Mouse (Mus musculus) heart, adult 2 months (tissue): ENCODE measurements around the gene Sema5a. TPM values are rescaled to one million over a fixed set of nuclear protein-coding genes. Genes with fewer than 3 reads are reported as not detected.
"Not testable (repeated sequence)": the region's sequence is repeated elsewhere in the genome, so short reads cannot be mapped to it uniquely, and the experiment has no call there.

ENCODE experiments used
- DNase-seq, 2 experiments: peaks; one replicate each; pipeline ENCODE4 v3.0.0; 2021
- H3K27ac ChIP-seq: fragments of 200-600 bp; 2 replicates; pipeline ENCODE4 v1.8.1; 2022
- H3K27me3 ChIP-seq: fragments of 200-500 bp; 2 replicates; pipeline ENCODE4 v1.6.1; 2012; ENCODE audit warnings: mild to moderate bottlenecking, low read length, inconsistent platforms, mixed read lengths; ENCODE audit not compliant: control insufficient read depth, insufficient read depth
- H3K36me3 ChIP-seq: fragments of 200-500 bp; 2 replicates; pipeline ENCODE4 v1.6.1; 2012; ENCODE audit warnings: low read length, inconsistent platforms; ENCODE audit not compliant: control insufficient read depth, insufficient read depth
- H3K4me1 ChIP-seq: fragments of 200-500 bp; 2 replicates; pipeline ENCODE4 v1.6.1; 2011; ENCODE audit warnings: low read length; ENCODE audit not compliant: control insufficient read depth, insufficient read depth
- H3K4me3 ChIP-seq: fragments of 200-600 bp; 2 replicates; pipeline ENCODE4 v1.8.1; 2022
- H3K79me2 ChIP-seq: fragments of 200-500 bp; replicated peaks from 2 replicates; pipeline ENCODE4 v1.6.1; 2012; ENCODE audit warnings: mild to moderate bottlenecking, inconsistent platforms, low read length, moderate library complexity, mixed read lengths; ENCODE audit not compliant: control insufficient read depth, insufficient read depth
- H3K9ac ChIP-seq: fragments of 200-500 bp; 2 replicates; pipeline ENCODE4 v1.6.1; 2012; ENCODE audit warnings: low read depth, mild to moderate bottlenecking, control low read depth, inconsistent platforms, low read length, mixed read lengths
- CTCF ChIP-seq: fragments of 200-600 bp; IDR thresholded peaks from 2 replicates; pipeline ENCODE4 v1.8.1; 2022; ENCODE audit warnings: antibody characterized with exemption, mild to moderate bottlenecking, moderate library complexity
- EP300 ChIP-seq: fragments of 200-500 bp; IDR thresholded peaks from 2 replicates; pipeline ENCODE4 v1.6.1; 2011; ENCODE audit warnings: low read depth, low read length, control low read depth; ENCODE audit not compliant: insufficient read depth
- POLR2A ChIP-seq: fragments of 200-500 bp; IDR thresholded peaks from 2 replicates; pipeline ENCODE4 v1.6.1; 2011; ENCODE audit warnings: mild to moderate bottlenecking, low read depth, low read length, control low read depth; ENCODE audit not compliant: insufficient read depth
- WGBS: fragments of 180-500 bp; shearing (Covaris S2); methylation state at CpG from one replicate; pipeline ENCODE4 v1.1.7; 2018; 5-methylcytosine and 5-hydroxymethylcytosine counted together
- intact Hi-C: fragments of 180-260 bp; cut with DNase I; formaldehyde crosslinking; loops from one replicate; pipeline ENCODE4 v1.15.1; 2025
- polyA plus RNA-seq: library from polyadenylated mRNA; depleted of rRNA; stranded (reverse); fragments of >200 nt; gene quantifications from 2 replicates; pipeline ENCODE4 v1.2.3, GENCODE M21; 2012
- total RNA-seq, 2 experiments: library from RNA; stranded (reverse); gene quantifications; 2 replicates each; pipeline ENCODE4 v1.2.3; 2021

Sema5a gene
- total and polyA plus RNA-seq, 3 experiments: 1.8 to 10.6 (median 7.9) TPM

DNA sequence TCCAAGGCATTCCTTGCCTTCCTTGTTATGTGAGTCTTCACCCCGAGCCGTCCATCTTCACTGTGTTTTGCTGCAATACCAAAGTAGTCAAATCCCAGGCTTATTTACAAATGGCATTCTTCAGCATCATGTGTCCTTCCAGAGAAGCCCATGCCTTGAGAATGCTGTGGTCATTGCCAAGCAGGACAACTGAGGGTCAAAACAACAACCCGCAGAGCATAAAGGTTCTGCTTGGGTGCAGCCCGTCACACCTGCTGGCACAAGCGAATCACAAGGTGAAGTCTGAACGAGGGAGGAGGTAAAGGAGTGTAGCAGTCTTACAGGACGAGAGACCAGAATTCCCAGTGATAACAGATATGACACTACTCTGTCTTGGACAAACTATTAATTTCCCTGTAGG is 21.6 kb upstream of the Sema5a start:
- no peaks in the 10 kb centered on the region for H3K27me3 ChIP-seq
- H3K9ac ChIP-seq: no peak overlapping the region
- no peak for DNase-seq
- H3K4me1 ChIP-seq: no peaks in the 10 kb centered on the region
- intact Hi-C loops: no loop called here
- TF ChIP-seq CTCF (no peak), EP300 (no peak), POLR2A (no peak)
- H3K36me3 ChIP-seq: no peaks in the 10 kb centered on the region
- H3K4me3 ChIP-seq: no peak overlapping the region
- H3K79me2 ChIP-seq: no peaks in the 10 kb centered on the region
- whole genome bisulfite sequencing: 86% methylated on average over 7 of the region's 7 CpGs
- H3K27ac ChIP-seq: no peak overlapping the region

DNA sequence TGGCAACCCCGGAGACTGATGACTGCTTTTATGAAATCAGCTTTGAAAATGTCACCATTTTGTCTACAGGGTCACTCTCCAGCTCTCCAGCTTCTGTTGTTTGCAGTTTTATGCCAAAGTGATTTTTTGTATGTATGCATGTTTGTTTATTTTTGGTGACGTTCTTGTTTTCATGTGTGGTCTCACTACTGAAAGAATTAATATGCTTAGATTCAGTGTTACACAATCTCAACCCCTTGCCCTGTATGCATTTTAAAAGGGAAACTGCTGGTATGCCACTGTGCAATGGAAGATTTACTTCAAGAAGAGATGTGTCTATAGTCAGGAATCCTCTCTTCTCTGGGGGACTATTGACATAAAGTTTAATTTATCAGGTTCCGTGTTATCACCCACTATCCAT is 19.2 kb upstream of the Sema5a start:
- 86% methylated on average over 3 of the region's 3 CpGs for WGBS
- no peak for DNase-seq
- no peaks in the 10 kb centered on the region for H3K27me3 ChIP-seq
- H3K9ac ChIP-seq: no peak overlapping the region
- TF ChIP-seq EP300 (no peak), CTCF (no peak), POLR2A (no peak)
- H3K79me2 ChIP-seq: no peaks in the 10 kb centered on the region
- H3K4me3 ChIP-seq: no peak overlapping the region
- intact Hi-C loops: no loop called here
- H3K36me3 ChIP-seq: no peaks in the 10 kb centered on the region
- no peak overlapping the region for H3K27ac ChIP-seq
- H3K4me1 ChIP-seq: no peaks in the 10 kb centered on the region

DNA sequence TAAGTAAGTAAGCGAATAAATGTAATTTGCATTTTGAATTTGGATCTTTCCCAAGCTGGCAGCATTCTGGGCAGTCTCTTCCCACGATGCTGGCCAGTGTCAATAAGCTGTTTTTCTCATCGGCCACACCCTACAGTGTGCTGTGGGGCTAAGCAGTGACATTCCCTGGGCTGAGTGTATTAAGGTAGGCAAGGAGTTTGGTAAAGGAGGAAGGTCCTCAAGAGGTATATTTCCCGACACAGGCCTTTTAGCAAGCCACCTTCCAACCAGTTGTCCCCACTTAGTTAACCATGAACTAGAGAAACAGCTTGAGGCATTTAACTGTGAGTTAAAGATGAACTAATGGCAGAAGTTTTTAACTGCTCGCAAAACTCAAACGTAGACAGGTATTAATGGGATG is 18.2 kb upstream of the Sema5a start:
- whole genome bisulfite sequencing: 78% methylated on average over 6 of the region's 6 CpGs
- H3K27me3 ChIP-seq: no peaks in the 10 kb centered on the region
- intact Hi-C loops: no loop called here
- no peaks in the 10 kb centered on the region for H3K79me2 ChIP-seq
- H3K4me3 ChIP-seq: no peak overlapping the region
- no peak overlapping the region for H3K9ac ChIP-seq
- DNase-seq: no peak
- H3K4me1 ChIP-seq: no peaks in the 10 kb centered on the region
- H3K27ac ChIP-seq: no peak overlapping the region
- no peak for TF ChIP-seq POLR2A
- no peak for TF ChIP-seq EP300
- no peak for TF ChIP-seq CTCF
- no peaks in the 10 kb centered on the region for H3K36me3 ChIP-seq

DNA sequence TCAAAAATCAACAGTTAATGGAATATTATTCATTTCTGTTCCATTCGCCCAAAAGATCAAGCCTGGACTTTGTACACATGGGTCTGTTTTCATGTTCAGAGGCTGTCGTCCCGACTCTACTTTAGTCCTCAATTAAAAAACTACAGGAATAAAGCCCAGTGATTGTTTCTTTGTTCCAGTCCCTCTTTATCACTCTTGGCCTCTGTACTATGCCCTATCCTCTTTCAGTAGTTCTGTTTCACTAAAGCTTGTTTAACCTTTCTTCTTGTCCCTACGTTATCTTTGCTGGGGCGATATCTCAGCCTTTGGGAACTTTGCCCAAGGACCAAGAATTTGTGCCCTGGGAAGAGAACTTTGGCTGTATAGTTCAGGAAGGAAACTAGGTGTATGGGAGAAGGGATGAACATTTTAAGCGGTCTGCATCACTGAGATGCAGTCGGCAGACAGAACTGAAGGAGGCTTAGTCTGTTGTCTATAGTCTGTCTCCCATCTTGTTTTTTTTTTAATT is 17.7 kb upstream of the Sema5a start:
- Histone ChIP-seq H3K36me3 (no peaks in the 10 kb centered on the region), H3K9ac (no peak overlapping the region), H3K27ac (no peak overlapping the region), H3K27me3 (no peaks in the 10 kb centered on the region), H3K4me1 (no peaks in the 10 kb centered on the region), H3K4me3 (no peak overlapping the region), H3K79me2 (no peaks in the 10 kb centered on the region)
- intact Hi-C loops: no loop called here
- 54% methylated on average over 7 of the region's 7 CpGs for WGBS
- no peak for DNase-seq
- no peak for TF ChIP-seq EP300
- TF ChIP-seq CTCF: no peak
- TF ChIP-seq POLR2A: no peak

DNA sequence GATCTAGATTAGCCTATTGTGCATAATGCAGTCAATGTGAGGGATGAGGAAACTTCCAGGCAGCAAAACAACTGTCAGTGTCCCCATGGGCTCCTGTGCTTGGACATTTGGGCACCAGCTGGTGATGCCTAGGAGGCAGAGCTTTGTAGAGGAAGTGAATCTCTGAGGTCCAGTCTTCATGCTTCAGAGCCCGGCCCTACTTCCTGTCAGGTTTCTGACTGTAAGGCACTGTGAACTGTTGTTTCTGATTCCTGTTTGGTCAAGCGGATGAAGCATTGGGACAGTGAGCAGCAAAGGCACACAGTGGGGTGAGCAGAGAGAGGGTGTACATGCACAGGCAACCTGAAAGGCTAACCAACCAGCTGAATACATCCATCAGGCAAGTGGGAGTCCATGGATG is 14.5 kb upstream of the Sema5a start:
- Histone ChIP-seq H3K4me1 (no peaks in the 10 kb centered on the region), H3K27me3 (no peaks in the 10 kb centered on the region), H3K27ac (no peak overlapping the region), H3K4me3 (no peak overlapping the region), H3K36me3 (no peaks in the 10 kb centered on the region; the same call in 1 of the 2 replicates), H3K9ac (no peak overlapping the region), H3K79me2 (no peaks in the 10 kb centered on the region)
- 69% methylated on average over 2 of the region's 2 CpGs for WGBS
- DNase-seq: no peak
- TF ChIP-seq CTCF (no peak), EP300 (no peak), POLR2A (no peak)
- intact Hi-C loops: no loop called here

DNA sequence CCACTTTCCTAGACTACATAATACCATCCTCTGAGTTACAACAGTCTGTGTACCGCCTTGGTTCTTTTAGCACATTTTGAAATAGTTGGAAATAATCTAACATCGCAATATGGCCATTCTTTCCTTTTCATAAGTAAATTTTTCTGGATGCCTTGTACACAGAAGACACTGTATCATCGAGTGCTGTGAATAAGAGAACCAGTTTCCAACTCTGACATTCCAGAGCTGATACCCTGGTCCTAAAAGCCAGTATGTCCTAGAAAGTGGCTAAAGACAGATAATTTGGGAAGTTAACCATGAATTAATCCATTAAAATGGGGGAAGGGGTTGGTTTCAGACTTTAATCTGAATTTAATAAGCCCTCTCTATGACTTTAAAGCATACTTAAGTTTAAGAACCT is 12.4 kb upstream of the Sema5a start:
- intact Hi-C loops: no loop called here
- Histone ChIP-seq H3K4me1 (no peaks in the 10 kb centered on the region), H3K27ac (peak overlapping the region; percentile 76), H3K4me3 (no peak overlapping the region), H3K27me3 (no peaks in the 10 kb centered on the region), H3K9ac (no peak overlapping the region), H3K36me3 (no peaks in the 10 kb centered on the region; the same call in 1 of the 2 replicates), H3K79me2 (no peaks in the 10 kb centered on the region)
- no peak for DNase-seq
- TF ChIP-seq EP300 (no peak), POLR2A (no peak)
- 68% methylated on average over 3 of the region's 3 CpGs for WGBS

DNA sequence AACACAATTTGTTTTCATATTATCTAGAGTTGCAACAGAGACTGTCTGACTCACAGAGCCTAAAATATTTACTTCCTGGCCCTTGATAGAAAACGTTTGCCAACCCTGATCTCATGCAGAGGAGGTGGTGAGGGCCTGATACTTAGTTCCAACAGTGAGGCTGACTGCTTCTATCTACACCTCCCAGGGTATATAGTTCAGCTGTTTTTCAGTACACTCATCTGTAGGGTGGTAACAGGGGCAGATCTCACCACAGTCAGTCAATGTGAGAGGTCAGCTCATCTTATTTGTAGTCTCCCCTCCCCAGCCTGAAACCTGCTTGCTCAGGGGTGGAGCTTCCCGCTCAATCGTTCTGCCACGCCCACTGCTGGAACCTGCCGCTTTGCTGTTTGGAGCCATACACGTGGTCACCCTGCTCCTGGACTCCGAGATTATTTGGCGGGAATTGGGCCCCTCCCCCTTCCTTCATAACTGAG is 11.9 kb upstream of the Sema5a start:
- H3K27me3 ChIP-seq, H3K79me2 ChIP-seq, H3K36me3 ChIP-seq, H3K4me3 ChIP-seq, intact Hi-C loops, H3K4me1 ChIP-seq, H3K9ac ChIP-seq: not testable (repeated sequence)
- DNase-seq: peak; percentile 52 to 74
- peak overlapping the region; percentile 76 for H3K27ac ChIP-seq
- WGBS: 10% methylated on average over 8 of the region's 8 CpGs
